Mouse (Mus musculus) C2C12 (cell line): ENCODE data around the gene Dcaf10. TPM values are rescaled to one million over a fixed set of nuclear protein-coding genes. Genes with fewer than 3 reads are reported as not detected.

ENCODE experiments used
- H3K27me3 ChIP-seq: one replicate; pipeline ENCODE4 v1.6.1; 2011; ENCODE audit not compliant: control insufficient read depth, insufficient read depth, insufficient read length
- H3K36me3 ChIP-seq: one replicate; pipeline ENCODE4 v1.6.1; 2011; ENCODE audit not compliant: control insufficient read depth, insufficient read depth
- H3K4me3 ChIP-seq: one replicate; pipeline ENCODE4 v1.5.1; 2011; ENCODE audit warnings: mild to moderate bottlenecking, control low read depth; ENCODE audit not compliant: poor library complexity, insufficient read depth, severe bottlenecking
- H3K79me2 ChIP-seq: one replicate; pipeline ENCODE4 v1.6.1; 2011; ENCODE audit not compliant: control insufficient read depth, insufficient read depth
- H3K79me3 ChIP-seq: one replicate; pipeline ENCODE4 v1.6.1; 2011; ENCODE audit warnings: low read depth, control low read depth
- H3ac ChIP-seq: one replicate; pipeline ENCODE3; 2011; ENCODE audit warnings: low read depth; ENCODE audit not compliant: control insufficient read depth, insufficient read length
- CEBPB ChIP-seq: IDR thresholded peaks from one replicate; pipeline ENCODE4 v1.6.1; 2011; ENCODE audit warnings: low read depth, mild to moderate bottlenecking, control low read depth, moderate library complexity
- CTCF ChIP-seq: IDR thresholded peaks from one replicate; pipeline ENCODE4 v1.5.1; 2011; ENCODE audit not compliant: control insufficient read depth, insufficient read depth, insufficient read length
- FOSL1 ChIP-seq: IDR thresholded peaks from one replicate; pipeline ENCODE4 v1.8.0; 2011; ENCODE audit warnings: mild to moderate bottlenecking, low read length; ENCODE audit not compliant: poor library complexity, insufficient read depth, severe bottlenecking
- MAX ChIP-seq: IDR thresholded peaks from one replicate; pipeline ENCODE4 v1.6.1; 2011; ENCODE audit warnings: mild to moderate bottlenecking, control low read depth
- MYOD1 ChIP-seq: IDR thresholded peaks from one replicate; pipeline ENCODE4 v1.6.1; 2011; ENCODE audit warnings: low read depth; ENCODE audit not compliant: control insufficient read depth, insufficient read length
- MYOG ChIP-seq: IDR thresholded peaks from one replicate; pipeline ENCODE4 v1.6.1; 2011; ENCODE audit not compliant: control insufficient read depth, insufficient read length; ENCODE audit errors: extremely low read depth
- USF1 ChIP-seq: IDR thresholded peaks from one replicate; pipeline ENCODE4 v1.6.1; 2011; ENCODE audit warnings: low read depth, mild to moderate bottlenecking, control low read depth, moderate library complexity
- polyA plus RNA-seq: library from polyadenylated mRNA; unstranded; fragments of >200 nt; fragmentation: generic; extraction: Trizol; gene quantifications from one replicate; pipeline ENCODE4 v1.2.1, GENCODE M21; 2012; ENCODE audit warnings: missing spikeins

Gene Dcaf10
- polyA plus RNA-seq, 1 experiment, result 10.8 TPM

GRCm38 (mm10) chr4:45412433-45413192, 70.7 kb downstream of the Dcaf10 start:
- Histone ChIP-seq H3K79me3 (peaks cover 2% of the 10 kb centered on the region), H3ac (no peak overlapping the region), H3K79me2 (peaks cover 9% of the 10 kb centered on the region), H3K27me3 (no peaks in the 10 kb centered on the region), H3K4me3 (no peak overlapping the region), H3K36me3 (no peaks in the 10 kb centered on the region)
- no peak for TF ChIP-seq MAX
- no peak for TF ChIP-seq CEBPB
- no peak for TF ChIP-seq CTCF
- no peak for TF ChIP-seq MYOG
- TF ChIP-seq USF1, result no peak
- TF ChIP-seq FOSL1, result no peak
- TF ChIP-seq MYOD1, result no peak

- no peaks in the 10 kb centered on the region for H3K27me3 ChIP-seq
- H3K79me3 ChIP-seq, result no peaks in the 10 kb centered on the region
- no peaks in the 10 kb centered on the region for H3K36me3 ChIP-seq
- TF ChIP-seq MAX (no peak), MYOD1 (no peak), CEBPB (no peak), FOSL1 (no peak), CTCF (no peak), USF1 (no peak), MYOG (no peak)
- no peak overlapping the region for H3ac ChIP-seq
- H3K4me3 ChIP-seq, result no peak overlapping the region
- H3K79me2 ChIP-seq, result no peaks in the 10 kb centered on the region
These were observed 71.9 kb downstream of the Dcaf10 start for GRCm38 (mm10) chr4:45413674-45414338.

GRCm38 (mm10) chr4:45416314-45416713, 74.4 kb downstream of the Dcaf10 start:
- Histone ChIP-seq H3K36me3 (no peaks in the 10 kb centered on the region), H3ac (no peak overlapping the region), H3K27me3 (no peaks in the 10 kb centered on the region), H3K79me3 (no peaks in the 10 kb centered on the region), H3K79me2 (no peaks in the 10 kb centered on the region), H3K4me3 (no peak overlapping the region)
- TF ChIP-seq USF1 (no peak), FOSL1 (no peak), MAX (no peak), MYOD1 (no peak), CEBPB (no peak), MYOG (no peak), CTCF (no peak)

- TF ChIP-seq CEBPB, result no peak
- TF ChIP-seq FOSL1, result no peak
- no peak for TF ChIP-seq CTCF
- no peak for TF ChIP-seq MYOG
- Histone ChIP-seq H3K79me3 (no peaks in the 10 kb centered on the region), H3K4me3 (no peak overlapping the region), H3K36me3 (peaks cover 9% of the 10 kb centered on the region), H3K27me3 (no peaks in the 10 kb centered on the region), H3ac (no peak overlapping the region), H3K79me2 (no peaks in the 10 kb centered on the region)
These were observed 76.5 kb downstream of the Dcaf10 start for GRCm38 (mm10) chr4:45418229-45418950.

- no peak overlapping the region for H3K4me3 ChIP-seq
- H3K36me3 ChIP-seq, result peaks cover 9% of the 10 kb centered on the region
- no peak for TF ChIP-seq CTCF
- TF ChIP-seq USF1, result no peak
- TF ChIP-seq MYOG, result no peak
- H3K79me2 ChIP-seq, result no peaks in the 10 kb centered on the region
- H3K79me3 ChIP-seq, result no peaks in the 10 kb centered on the region
- no peaks in the 10 kb centered on the region for H3K27me3 ChIP-seq
- no peak overlapping the region for H3ac ChIP-seq
These were observed 77.2 kb downstream of the Dcaf10 start for GRCm38 (mm10) chr4:45419051-45419450.

- Histone ChIP-seq H3K36me3 (peaks cover 9% of the 10 kb centered on the region), H3K27me3 (no peaks in the 10 kb centered on the region), H3ac (no peak overlapping the region), H3K4me3 (no peak overlapping the region), H3K79me2 (no peaks in the 10 kb centered on the region), H3K79me3 (no peaks in the 10 kb centered on the region)
- TF ChIP-seq MYOG (no peak), CTCF (no peak), MYOD1 (no peak), CEBPB (no peak), USF1 (no peak), MAX (no peak), FOSL1 (no peak)
These were observed 78.8 kb downstream of the Dcaf10 start for GRCm38 (mm10) chr4:45420733-45421132.
